Mouse (Mus musculus) kidney, adult 2 months (tissue): ENCODE results near the gene Rpl26.
A peak's percentile ranks its signal among the peaks of the same experiment; 100 is the strongest.

Source experiments
- CTCF ChIP-seq: fragments of 200-500 bp; conservative IDR thresholded peaks from 2 replicates; pipeline ENCODE4 v1.5.1; 2011; ENCODE audit warnings: low read depth, mild to moderate bottlenecking, control low read depth, low read length, moderate library complexity, mixed read lengths; ENCODE audit not compliant: insufficient read depth, insufficient read length
- POLR2A ChIP-seq: fragments of 200-500 bp; IDR thresholded peaks from one replicate; pipeline ENCODE4 v1.6.1; 2011; ENCODE audit warnings: low read depth, low read length, control low read depth

- TF ChIP-seq CTCF (peak; percentile 97; the same call in 1 of the 2 replicates), POLR2A (peak; percentile 73)
These were observed at the start of gene Rpl26 for GRCm38 (mm10) chr11:68901351-68902046.
